Mouse (Mus musculus) kidney, postnatal 4 days (tissue): Measurements from ENCODE around the gene Rxfp4.

Experiments used
- DNase-seq, 2 experiments: peaks; one replicate each; pipeline ENCODE4 v3.0.0; 2021; ENCODE audit warnings: mixed read lengths in 2 of 2

The Rxfp4 gene

DNA sequence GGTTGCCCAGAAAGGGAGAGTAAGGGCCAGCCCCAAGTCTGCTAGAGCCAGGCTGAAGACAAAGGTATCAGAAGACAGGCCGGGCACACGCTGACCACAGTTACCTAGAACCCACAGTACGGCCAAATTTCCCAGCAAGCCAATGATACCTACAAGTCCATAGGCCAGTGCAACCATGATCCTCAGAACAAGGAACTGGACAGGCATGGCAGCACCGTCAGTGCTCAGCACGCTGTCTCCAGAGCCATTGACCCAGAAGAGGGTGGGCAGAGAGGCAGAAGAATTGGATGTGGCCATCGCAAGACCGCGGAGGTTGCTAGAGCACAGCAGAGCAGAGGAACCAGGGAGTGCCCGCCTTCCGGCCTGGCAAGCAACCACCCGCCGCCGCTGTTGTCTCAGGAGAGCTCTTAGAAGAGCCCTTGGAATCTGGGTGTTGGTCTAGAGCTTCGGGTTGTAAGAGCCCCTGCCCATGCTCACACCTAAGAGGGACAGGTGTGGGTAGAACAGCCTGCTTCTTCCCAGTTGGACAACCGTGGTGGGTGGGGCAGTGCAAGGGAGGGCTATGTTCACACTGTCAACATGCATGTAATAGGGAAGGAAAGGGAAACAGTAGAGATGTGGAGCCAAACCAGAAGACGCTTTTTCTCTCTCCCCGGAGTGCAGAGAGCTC lies at the start of gene Rxfp4:
Gene Rxfp4, minus strand, starts transcription at position 297 of the 670 bp plus-strand sequence.
- no peak for DNase-seq

DNA sequence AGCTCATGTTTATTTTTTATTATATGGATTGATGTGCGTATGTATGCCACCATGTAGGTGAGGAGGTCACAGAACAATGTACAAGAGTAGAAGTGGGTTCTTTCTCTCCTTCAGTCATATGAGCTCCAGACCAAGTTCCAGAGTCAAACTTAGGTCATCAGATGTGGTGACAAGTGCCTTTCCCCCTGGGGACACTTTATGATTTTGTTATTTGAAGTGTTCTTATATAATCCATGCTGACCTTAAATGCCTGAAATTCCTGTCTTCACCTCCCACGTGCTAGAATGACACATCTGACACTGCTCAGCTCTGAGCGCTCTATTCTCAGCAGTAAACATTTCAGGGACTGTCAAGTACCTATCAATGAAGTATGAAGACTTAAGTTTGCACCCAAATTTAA lies 48.3 kb upstream of the Rxfp4 start:
- DNase-seq = no peak

DNA sequence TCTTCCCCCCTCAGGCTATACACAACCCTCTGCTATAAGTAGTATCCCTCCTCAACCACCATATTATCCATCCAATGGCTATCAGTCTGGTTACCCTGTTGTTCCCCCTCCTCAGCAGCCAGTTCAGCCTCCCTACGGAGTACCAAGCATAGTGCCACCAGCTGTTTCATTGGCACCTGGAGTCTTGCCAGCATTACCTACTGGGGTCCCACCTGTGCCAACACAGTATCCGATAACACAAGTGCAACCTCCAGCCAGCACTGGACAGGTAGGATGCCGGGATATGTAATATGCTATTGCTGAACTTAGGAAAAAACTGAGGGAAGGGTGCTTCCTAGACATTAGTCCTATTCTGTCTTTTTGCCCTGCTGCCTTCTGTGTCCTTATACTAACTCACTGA lies 47.3 kb upstream of the Rxfp4 start:
- no peak for DNase-seq

DNA sequence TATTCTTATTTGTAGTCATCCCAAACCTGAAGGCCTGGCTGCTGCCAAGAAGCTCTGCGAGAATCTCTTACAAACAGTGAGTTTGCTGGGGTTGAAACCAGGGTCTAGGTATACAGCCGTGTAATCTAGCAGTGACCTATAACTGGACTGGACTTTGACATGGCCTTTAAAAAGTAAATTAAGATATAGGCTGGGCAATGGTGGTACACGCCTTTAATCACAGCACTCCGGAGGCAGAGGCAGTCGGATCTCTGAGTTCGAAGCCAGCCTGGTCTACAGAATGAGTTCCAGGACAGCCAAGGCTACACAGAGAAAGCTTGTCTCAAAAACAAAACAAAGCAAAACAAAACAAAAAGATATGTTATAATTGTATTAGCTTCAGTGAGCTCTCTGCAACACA lies 45.9 kb upstream of the Rxfp4 start:
- DNase-seq = no peak

DNA sequence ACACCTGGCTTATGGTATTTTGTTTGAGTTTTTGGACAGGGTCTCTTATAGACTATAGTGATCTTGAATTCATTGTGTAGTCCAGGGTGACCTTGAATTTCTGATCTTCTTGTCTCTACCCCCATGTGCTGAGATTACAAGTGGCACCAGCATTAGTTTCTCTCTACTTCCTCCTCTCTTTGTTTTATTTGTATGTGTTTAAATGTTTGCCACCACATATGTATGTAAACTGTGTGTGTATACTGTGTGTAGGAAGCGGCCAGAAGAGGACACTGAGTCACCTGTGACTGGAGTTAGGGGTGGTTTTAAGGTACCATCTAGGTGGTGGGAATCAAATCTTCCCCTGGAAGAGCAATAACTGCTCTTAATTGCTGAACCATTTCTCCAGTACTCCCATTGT lies 45.1 kb upstream of the Rxfp4 start:
- DNase-seq = no peak

DNA sequence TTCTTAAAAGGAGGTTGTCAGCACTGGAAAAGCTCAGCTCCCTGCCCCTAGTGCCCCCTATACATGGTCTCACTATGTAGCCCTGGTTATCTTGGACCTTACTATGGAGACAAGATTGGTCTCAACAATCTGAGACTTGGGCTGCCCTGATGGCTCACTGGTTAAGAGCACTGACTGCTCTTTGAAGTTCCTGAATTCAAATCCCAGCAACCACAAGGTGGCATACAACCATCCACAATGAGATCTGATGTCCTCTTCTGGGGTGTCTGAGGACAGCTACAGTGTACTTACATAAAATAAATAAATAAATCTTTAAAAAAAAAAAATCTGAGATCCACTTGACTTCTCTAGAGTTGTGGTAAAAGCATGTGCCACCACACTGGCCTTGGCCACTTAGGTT lies 42.6 kb upstream of the Rxfp4 start:
- DNase-seq = no peak

DNA sequence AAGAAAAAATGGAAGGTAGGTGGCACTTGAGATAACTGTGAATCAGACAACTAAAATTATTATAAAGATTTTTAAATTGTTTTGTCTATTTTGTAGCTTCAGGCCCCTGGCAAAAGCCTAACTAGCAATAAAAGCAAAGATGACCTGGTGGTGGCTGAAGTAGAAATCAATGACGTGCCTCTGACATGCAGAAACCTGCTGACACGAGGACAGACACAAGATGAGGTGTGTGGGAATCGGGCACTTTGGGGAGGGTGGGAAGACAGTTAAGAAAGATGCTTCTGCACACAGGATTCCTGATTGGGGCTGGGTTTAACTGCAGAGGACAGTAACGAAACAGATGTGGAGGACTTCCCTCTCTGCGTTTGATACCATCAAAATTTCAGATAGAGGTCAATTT lies 36.1 kb upstream of the Rxfp4 start:
- DNase-seq = no peak

DNA sequence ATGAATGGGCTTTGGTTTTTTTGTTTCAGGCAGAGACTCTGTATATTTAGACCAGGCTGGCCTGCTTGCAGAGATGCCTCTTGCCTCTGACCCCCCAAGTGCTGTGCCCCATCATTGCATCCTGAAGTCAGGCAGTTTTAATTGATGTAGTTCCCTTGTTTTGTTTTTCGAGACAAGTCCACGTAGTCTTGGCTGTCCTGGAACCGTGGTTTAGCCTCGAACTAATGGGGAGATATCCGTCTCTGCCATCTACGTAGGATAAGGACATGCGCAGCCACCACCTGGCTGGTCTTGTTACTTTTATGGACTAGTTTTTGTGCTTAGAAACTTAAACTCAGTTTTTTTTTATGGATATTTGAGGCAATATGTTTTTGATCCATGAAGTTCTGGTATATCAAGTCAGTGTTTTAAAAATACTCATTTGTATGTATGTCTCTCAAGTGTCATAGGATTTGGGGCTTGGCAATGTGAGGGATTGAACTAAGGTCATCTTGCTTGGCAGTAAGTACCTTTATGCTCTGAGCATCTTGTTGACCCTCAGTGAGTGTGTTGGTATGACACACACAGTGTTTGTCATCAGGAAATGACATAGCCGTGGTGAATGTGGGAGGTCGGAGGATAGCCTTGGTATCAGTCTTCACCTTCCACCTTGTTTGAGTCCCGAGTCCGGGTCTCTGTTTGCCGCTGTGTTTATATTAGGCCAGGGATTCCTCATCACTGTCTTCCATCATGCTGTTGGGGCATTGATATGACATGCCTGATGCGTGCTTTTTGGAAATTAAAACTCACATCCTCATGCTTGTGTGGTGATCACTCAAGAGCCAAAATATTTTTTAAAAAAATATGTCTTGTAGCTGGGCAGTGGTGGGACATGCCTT lies 34.0 kb upstream of the Rxfp4 start:
- no peak for DNase-seq

DNA sequence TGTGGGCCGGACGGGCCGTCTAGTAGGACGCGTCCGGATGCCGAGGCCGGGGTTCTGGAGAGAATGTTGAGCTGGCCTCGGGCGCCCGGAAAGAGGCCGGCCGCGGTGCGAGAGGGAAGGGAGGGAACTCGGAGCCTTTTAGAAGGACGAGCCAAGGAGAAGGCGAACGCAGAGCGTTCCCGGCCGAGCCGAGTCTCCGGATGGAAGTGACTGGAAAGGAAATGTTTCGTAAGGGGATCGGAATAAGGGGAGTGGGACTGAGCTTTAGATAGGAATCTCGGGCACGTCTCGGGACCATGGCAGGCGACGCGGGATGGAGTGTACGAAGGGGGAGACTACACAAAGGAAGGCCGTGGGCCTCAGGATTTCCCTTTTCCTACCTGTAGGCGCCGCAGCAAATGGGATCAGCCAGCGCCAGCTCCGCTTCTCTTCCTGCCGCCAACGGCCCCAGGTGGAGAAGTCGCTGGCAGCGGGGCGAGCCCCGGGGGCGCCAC lies 33.1 kb upstream of the Rxfp4 start:
- DNase-seq = peak; percentile 68 to 81

DNA sequence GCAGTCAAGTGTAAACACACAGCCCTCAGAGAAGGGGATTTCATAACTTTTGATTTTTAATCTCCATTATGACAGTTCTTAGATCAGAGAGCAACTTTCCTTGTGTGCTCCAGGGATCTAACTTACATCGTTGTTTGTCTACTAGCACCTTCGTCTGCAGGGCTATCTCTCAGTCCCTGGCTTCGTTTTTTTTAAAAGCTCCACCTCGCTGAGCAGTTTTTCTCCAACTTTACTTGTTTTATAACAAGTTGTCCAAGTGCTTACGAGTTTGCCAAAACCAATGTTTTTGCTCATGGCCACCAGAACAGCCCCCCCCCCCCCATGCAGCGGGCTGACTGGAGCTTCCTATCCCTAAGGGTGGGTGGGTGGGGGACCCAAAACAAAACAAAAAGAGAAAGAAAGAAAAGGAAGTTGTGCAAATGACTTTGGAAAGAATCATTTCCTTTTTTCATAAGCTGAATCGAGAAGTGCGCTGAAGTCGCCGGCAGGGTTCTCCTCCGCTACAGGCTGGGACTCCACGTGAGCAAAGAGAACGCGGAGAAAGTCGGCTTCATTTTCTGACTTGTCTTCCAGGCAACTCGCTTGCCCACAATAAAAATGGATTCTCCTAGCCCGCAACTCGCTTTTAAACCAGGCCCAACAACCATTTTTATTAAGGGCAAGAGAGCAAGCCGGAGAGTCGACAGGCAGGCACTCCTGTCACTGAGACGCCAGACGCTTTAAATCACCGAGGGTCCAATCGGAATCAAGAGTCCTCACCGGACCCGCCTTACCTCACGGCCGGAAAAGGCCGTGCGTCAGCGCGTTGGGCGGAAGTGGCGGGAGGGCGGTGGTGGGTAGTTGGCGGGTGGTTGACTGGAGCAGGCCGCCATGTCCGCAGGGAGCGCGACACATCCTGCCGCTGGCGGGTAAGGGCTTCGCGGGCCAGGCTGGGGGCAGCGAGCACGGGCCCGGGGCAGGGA lies 32.3 kb upstream of the Rxfp4 start, which contains the start of gene Khdc4:
Gene Khdc4, plus strand, starts transcription at position 824 of the 962 bp plus-strand sequence.
- peak; percentile 96 to 98 for DNase-seq

DNA sequence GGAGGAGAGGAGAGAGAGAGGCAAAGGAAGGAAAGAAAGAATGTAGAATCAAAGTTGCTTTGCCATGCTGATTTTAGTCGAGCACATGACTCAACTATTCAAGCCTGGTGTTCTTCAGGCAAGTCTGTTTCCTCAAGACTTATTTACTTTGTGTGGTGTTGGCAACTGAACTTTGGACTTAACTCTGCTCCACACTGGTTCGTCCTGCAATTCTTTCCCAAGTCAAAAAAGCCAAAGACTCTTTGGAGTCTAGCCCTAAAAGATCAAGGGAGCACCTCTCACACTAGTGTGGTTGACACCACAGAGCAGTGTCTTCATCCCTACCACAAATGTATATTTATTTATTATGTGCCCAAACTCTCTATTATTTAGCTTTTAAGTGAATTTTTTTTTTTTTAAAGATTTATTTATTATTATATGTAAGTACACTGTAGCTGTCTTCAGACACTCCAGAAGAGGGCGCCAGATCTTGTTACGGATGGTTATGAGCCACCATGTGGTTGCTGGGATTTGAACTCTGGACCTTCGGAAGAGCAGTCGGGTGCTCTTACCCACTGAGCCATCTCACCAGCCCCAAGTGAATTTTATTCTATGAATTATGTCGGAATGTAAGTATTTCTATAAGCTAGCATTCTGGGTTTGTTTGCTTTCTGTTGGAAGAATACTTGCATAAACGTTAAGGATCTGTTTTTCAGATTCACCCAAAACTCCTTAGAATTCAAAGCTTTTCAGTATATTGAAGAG lies 31.5 kb upstream of the Rxfp4 start:
- no peak for DNase-seq

DNA sequence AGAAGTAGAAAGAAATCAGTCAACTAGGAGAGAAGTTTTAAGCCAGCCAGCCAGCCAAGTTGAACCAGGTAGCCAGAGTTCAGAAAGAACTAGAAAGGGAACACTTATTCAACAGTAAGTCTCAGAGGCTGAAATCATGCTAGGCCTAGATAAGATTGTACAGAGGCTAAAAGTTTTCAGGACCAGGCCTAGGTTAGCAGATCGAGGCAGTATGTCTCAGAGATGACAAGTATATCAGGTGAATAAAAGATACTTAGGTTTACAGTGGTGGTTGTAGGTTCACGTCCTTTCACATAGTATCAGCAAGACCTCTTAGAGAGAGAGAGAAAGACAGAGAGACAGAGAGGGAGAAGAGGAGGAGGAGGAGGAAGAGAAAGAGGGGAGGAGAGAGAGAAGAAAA lies 30.9 kb upstream of the Rxfp4 start:
- no peak for DNase-seq

DNA sequence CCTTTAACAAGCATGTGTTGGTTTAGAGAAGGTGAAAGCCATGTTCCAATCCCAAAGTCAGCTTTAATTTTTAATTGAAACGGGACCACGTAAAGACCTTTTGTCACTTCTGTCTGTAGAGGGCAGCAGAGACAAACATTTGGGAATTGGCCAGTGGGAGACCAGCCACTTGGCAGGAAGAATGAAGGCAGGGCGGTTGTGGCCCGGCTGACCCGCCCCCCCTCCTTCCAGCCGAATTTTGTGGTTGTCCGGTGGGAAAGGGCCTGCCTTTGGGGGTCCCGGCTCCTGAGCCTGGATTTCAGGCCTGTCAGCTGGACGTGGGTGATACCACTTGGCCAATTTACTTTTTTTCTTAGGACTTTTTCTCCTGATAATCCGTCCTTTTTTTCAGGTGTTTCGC lies 24.5 kb upstream of the Rxfp4 start:
- peak; percentile 73 to 81 for DNase-seq

DNA sequence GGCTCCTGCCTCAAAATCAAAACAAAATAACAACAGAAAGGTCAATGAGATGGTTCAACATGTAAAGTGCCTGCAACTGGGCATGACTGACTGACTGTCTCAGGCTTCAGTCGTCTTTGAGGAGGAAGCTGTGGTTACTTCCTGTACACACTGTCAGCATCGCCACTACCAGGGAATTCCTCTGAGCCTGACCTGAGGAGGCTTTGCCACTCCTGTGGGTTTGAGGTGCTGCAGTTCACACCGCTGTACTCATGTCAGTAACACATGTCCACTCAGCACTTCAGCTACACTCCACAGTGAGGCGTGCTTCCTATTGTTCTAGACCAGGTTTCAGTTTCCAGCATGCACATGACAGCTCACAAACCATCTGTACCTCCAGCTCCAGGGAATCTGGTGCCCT lies 11.2 kb upstream of the Rxfp4 start:
- DNase-seq = peak in 1 of 2 experiments; percentile 8

DNA sequence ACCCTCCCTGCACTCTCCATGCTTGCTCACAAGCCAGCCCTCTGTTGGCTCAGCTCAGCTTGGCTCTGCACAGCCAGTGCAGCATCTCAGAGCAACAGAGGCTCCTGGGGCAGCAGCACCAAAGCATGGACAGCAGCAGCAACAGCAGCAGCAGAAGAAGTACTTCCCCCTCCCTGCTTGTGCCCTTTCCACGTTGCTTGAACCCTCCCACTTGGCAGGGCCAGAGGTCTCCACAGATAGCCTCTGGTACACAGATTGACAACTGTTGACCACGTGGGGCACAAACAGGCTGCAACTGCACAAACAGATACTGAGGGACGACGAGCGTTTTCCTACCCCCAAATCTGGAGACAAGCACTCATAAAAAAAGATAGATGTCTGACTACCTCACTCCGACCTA lies 6.9 kb upstream of the Rxfp4 start:
- no peak for DNase-seq

DNA sequence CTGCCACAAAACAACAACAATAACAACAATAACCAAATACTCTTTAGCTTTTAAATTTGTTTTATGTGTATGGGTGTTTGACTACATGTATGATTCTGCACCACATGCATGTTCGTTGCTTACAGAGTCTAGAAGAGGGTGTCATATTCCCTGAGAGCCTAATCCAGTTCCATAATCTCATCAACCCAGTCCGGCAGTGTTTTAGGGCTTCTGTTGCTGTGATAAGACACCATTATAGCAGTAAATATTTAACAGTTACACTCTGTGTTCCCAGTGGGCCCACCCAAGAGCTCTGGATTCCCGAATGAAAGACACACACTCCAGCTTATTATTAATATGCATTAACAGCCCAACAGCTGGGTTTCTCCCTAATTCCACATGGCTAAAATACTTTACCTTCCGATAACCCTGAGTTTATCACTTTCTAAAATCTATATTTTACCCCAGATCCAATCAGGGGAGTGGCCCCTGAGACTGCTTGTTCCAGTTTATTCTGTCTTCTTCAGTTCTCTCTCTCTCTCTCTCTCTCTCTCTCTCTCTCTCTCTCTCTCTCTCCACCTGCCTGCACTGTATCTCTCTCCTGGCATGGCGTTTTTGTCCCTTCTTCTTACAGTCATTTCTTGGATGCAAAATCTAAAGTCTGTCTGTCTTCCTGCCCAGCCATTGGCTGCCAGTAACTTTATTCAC lies 5.6 kb upstream of the Rxfp4 start:
- DNase-seq = no peak

DNA sequence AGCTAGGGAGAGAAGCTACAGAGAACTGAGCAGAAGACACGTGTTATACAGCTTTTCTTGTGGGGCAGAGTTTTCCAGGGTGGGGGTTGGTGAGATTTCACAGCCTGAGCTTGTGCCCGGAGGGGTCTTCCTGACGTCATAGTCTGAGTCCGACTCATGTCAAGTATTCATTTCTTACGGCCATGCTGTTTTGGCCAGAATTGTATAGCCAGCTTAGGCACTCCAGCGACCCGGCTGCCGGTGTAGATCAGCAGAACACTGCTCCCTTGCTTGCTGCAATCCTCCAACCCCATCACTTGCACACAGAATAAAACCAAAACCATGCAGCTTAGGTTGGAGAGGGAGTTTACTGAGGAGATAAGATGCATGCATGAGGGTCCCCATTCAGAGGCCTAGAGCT lies 2.7 kb upstream of the Rxfp4 start:
- DNase-seq = no peak

DNA sequence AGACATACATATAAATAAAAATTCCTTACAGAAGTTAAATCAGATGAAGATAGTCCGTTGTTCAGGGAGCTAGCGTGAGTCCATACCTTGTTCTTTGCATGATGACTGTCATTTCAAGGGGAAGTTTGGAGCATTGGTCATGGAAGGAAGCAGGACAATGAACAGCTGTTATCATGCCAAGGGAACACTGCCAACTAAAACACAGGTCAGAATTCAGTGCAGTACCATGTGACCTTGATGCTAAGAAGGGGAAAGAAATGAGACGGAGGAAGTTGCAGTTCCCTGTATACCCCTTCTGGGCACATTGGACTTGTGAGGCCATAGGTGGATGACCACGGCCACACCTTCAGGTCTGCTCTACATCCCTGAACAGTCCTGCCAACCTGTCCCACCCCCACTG lies 1.7 kb upstream of the Rxfp4 start:
- DNase-seq = no peak

DNA sequence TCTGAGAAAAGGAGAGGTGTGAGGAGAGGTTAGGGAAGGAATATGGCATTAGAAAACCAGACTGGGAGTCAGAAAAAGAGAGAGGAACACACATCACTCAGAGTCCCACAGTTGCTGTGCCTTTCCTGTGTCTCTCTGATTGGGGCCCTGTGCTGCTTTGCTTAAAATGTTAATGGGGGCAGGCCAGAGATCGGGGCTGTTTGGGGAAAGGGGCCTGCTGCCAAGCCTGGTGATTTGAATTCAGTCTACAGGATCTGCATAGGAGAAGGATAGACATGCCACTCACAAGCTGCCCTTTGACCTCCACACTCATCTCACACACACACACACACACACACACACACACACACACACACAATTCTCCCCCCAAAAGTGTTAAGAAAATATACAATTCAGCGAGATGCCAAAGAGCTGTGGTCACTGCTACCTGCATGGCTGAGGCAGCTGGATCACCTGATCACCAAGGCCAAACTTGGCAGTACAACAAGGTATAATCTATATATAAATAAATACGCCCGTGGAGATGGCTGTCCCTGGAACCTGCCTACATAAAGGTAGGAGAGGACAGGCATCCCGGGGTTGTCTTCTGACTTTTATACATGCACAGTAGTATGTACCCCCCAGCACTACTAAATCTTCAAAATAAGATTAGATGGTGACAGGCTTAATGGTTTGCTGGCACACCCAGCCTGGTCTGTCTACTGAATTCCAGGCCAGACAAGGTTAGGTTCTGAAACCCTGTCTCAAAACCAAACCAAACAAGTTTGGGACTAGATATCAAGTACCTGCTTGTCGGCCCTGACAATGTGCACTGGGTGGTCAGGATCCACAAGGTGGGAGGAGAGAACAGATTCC lies 801 bp upstream of the Rxfp4 start:
- DNase-seq = no peak
